ENCODE assay signal across 8 mouse cellular contexts in the genomic region with DNA sequence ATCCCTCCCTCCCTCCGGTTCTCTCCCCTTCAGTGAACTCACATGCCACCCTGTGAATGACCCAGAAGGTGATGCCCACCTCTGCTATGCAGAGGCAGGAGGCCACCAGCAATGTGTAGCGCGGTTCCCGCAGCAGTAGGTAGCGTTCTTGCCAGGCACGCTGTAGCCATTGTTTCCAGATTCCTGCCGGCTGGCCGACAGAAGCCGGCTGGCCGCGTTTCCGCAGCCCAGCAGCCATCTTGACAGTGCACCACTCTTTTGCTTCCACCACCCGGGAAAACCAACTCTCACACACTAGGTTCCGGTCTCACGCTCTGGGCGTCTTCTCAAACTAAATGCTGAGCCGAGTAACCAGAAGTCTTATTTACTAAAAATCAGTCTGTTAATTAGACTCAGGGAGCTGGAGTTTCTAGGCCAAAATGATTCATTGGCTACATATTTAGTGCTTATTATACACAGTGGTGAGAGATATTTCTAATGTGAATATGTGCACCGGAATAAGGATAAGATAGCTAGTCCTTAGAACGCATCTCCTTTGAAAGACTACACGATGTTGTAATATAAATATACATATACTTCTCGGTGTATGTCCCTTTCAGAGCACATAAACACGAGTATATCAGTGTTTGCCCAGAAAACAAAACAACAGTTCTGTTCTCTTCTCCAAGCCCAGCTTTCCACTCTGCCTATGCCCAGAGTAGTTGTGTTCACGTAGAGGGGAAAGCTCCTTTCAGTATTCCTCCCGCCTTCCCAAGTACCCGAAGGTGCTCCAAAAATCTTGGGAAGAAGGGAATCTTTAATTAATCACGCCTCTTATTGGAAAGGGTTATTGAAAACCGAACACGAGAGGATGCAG. TPM values are rescaled to one million over a fixed set of nuclear protein-coding genes. Genes with fewer than 3 reads are reported as not detected.
DNase-seq lines count a peak whose midpoint lies in the region; ATAC-seq lines count a peak whose summit lies in the region.

No protein-coding gene starts in this region.

- H3K27ac ChIP-seq in forebrain, embryonic 16.5 days (ENCODE audit: low read length), result peak overlapping the region; percentile 69
- H3K27ac ChIP-seq in hindbrain, embryonic 10.5 days, result peak overlapping the region; percentile 95

- peak overlapping the region; percentile 54 for H3K4me3 ChIP-seq in forebrain, embryonic 16.5 days (replicated peaks; ENCODE audit: low read length)
- H3K4me3 ChIP-seq in hindbrain, embryonic 10.5 days, result peak overlapping the region; percentile 88

- peak overlapping the region; percentile 99 for H3K4me2 ChIP-seq in forebrain, embryonic 16.5 days (ENCODE audit: low read length)

- WGBS in forebrain, embryonic 16.5 days, result under 1% methylated on average over 28 of the region's 28 CpGs
- WGBS in hindbrain, embryonic 10.5 days, result under 1% methylated on average over 28 of the region's 28 CpGs

- peaks cover 17% of the 10 kb centered on the region for H3K4me1 ChIP-seq in forebrain, embryonic 16.5 days (replicated peaks; ENCODE audit: control insufficient read depth, insufficient read depth, low read length)
- peaks cover 27% of the 10 kb centered on the region for H3K4me1 ChIP-seq in hindbrain, embryonic 10.5 days (replicated peaks)

- peak; percentile 75 for ATAC-seq in forebrain, embryonic 16.5 days

- H3K9ac ChIP-seq in forebrain, embryonic 16.5 days (replicated peaks; ENCODE audit: low read depth, low read length), result peak overlapping the region; percentile 71

- H3K9me3 ChIP-seq in forebrain, embryonic 16.5 days (ENCODE audit: control insufficient read depth, low read length), result no peaks in the 10 kb centered on the region
- no peaks in the 10 kb centered on the region for H3K9me3 ChIP-seq in hindbrain, embryonic 10.5 days

- DNase-seq in NIH3T3 (ENCODE audit: low read depth), result peak; percentile 92
- peak; percentile 73 for DNase-seq in cerebellum, adult 8-10 months
- DNase-seq in hindbrain, embryonic 10.5 days (ENCODE audit: low spot score), result peak; percentile 85
- peak; percentile 68 to 72 for DNase-seq in layer of hippocampus, postnatal 25 days (ENCODE audit: extremely low spot score in 1 of 2, low spot score in 1 of 2)
- peak; percentile 82 to 87 for DNase-seq in lung, postnatal 4 days
- peak; percentile 93 for DNase-seq in retina, postnatal 1 day
- DNase-seq in thymus, postnatal 4 days, result peak; percentile 78

- H3K36me3 ChIP-seq in forebrain, embryonic 16.5 days (ENCODE audit: control insufficient read depth, insufficient read depth), result peaks cover 10% of the 10 kb centered on the region; the same call in 1 of the 2 replicates
- peaks cover 46% of the 10 kb centered on the region for H3K36me3 ChIP-seq in hindbrain, embryonic 10.5 days

- H3K27me3 ChIP-seq in forebrain, embryonic 16.5 days (replicated peaks; ENCODE audit: control insufficient read depth, insufficient read depth, low read length), result no peaks in the 10 kb centered on the region
- H3K27me3 ChIP-seq in hindbrain, embryonic 10.5 days (ENCODE audit: insufficient read depth, poor library complexity, severe bottlenecking), result no peaks in the 10 kb centered on the region

RNA-seq across cellular contexts. Expression of a gene that starts 0.7 kb away (rescaled TPM):
- polyA plus RNA-seq in forebrain, embryonic 16.5 days (2015; fragmentation: Nextera tagmentation; extraction: Ambion mirVana), result 15.4 and 16.4 TPM in 2 replicates
- polyA plus RNA-seq in hindbrain, embryonic 10.5 days (2016; fragmentation: Nextera tagmentation; extraction: Ambion mirVana), result 33.4 and 38.8 TPM in 2 replicates
- 1 to 10 TPM; 2.7 to 3.1 TPM for total RNA-seq in layer of hippocampus, postnatal 25 days (2021)

RNA-seq across cellular contexts. Expression of a gene that starts 0.7 kb away (rescaled TPM):
- polyA plus RNA-seq in forebrain, embryonic 16.5 days (2015; fragmentation: Nextera tagmentation; extraction: Ambion mirVana), result not detected in 2 replicates
- polyA plus RNA-seq in hindbrain, embryonic 10.5 days (2016; fragmentation: Nextera tagmentation; extraction: Ambion mirVana), result 0.18 TPM in 1 of 2 replicates, not detected in the other
- not detected for total RNA-seq in layer of hippocampus, postnatal 25 days (2021)

RNA-seq across cellular contexts. Expression of a gene that starts 0.8 kb away (rescaled TPM):
- polyA plus RNA-seq in forebrain, embryonic 16.5 days (2015; fragmentation: Nextera tagmentation; extraction: Ambion mirVana), result 30.9 and 34.0 TPM in 2 replicates
- polyA plus RNA-seq in hindbrain, embryonic 10.5 days (2016; fragmentation: Nextera tagmentation; extraction: Ambion mirVana), result 59.2 and 61.3 TPM in 2 replicates
- 10 to 100 TPM; 14.2 to 15.7 TPM for total RNA-seq in layer of hippocampus, postnatal 25 days (2021)

RNA-seq across cellular contexts. Expression of a gene that starts 10.4 kb away (rescaled TPM):
- 18.8 and 22.5 TPM in 2 replicates for polyA plus RNA-seq in forebrain, embryonic 16.5 days (2015; fragmentation: Nextera tagmentation; extraction: Ambion mirVana)
- polyA plus RNA-seq in hindbrain, embryonic 10.5 days (2016; fragmentation: Nextera tagmentation; extraction: Ambion mirVana), result 2.6 and 4.2 TPM in 2 replicates
- total RNA-seq in layer of hippocampus, postnatal 25 days (2021), result 10 to 100 TPM; 85.0 to 97.0 TPM

RNA-seq across cellular contexts. Expression of a gene that starts 18.9 kb away (rescaled TPM):
- polyA plus RNA-seq in forebrain, embryonic 16.5 days (2015; fragmentation: Nextera tagmentation; extraction: Ambion mirVana), result 12.4 and 17.0 TPM in 2 replicates
- 4.2 TPM in 2 replicates for polyA plus RNA-seq in hindbrain, embryonic 10.5 days (2016; fragmentation: Nextera tagmentation; extraction: Ambion mirVana)
- 10 to 100 TPM; 24.8 to 30.6 TPM for total RNA-seq in layer of hippocampus, postnatal 25 days (2021)

Comparison
In these comparisons a context has a peak if more than half of its experiments do, and no peak if none do; other contexts are left out.
1. Peak in every context shown above with its lines: DNase-seq, ATAC-seq, H3K4me3 ChIP-seq and H3K27ac ChIP-seq.